10 mouse cellular contexts compared by ENCODE assay signal in the genomic region with DNA sequence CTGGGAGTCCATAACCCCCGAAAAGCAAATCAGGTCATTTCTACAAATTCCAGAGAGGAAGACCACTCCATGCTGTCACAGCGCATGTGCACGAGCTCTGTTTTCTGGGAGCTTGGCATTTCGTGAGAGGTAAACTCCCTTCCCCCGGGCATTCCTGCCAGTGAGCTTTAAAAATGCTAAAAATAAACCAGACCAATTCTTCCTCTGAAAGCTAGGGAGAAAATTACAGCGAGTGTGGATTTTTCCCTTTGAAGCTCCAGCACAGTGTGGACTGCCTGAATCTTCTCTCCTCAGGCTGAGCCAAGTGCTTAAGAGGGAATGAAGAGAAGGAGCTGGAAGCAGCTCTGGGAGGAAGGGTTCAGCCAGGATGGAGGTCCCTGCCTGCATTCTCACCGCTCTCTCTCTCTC.
A peak's percentile ranks its signal among the peaks of the same experiment; 100 is the strongest.
DNase-seq lines count a peak whose midpoint lies in the region; ATAC-seq lines count a peak whose summit lies in the region.
"Had no signal": no experiment of that assay in that cellular context is flagged by ENCODE, and none has a peak within 500 bp of the region (broad histone marks: within the 10 kb centered on the region; RNA-seq: fewer than 3 reads in every experiment).

No protein-coding gene starts in this region.

- 0 out of 2 replicates have a peak, but pooled peaks cover 3% of the 10 kb centered on the region for H3K36me3 ChIP-seq in hindbrain, embryonic 12.5 days
- H3K36me3 ChIP-seq in hindbrain, embryonic 11.5 days (ENCODE audit: control insufficient read depth, insufficient read depth, low read length): no peaks in the 10 kb centered on the region; the same call in 1 of the 2 replicates

- peaks cover 21% of the 10 kb centered on the region for H3K4me1 ChIP-seq in hindbrain, embryonic 12.5 days
- H3K4me1 ChIP-seq in hindbrain, embryonic 11.5 days (replicated peaks; ENCODE audit: control insufficient read depth, insufficient read depth, low read length): no peaks in the 10 kb centered on the region

- no peak overlapping the region for H3K4me3 ChIP-seq in hindbrain, embryonic 12.5 days
- H3K4me3 ChIP-seq in hindbrain, embryonic 11.5 days (ENCODE audit: low read depth, low read length): no peak overlapping the region
- H3K4me3 ChIP-seq: erythroblast, embryonic 14.5 days had no signal

- no peak for ATAC-seq in hindbrain, embryonic 12.5 days (ENCODE audit: low FRiP score)
- ATAC-seq in hindbrain, embryonic 11.5 days (ENCODE audit: low FRiP score): no peak

- H3K27ac ChIP-seq in hindbrain, embryonic 12.5 days: peak overlapping the region; percentile 36
- no peak overlapping the region for H3K27ac ChIP-seq in hindbrain, embryonic 11.5 days (ENCODE audit: low read depth, low read length)

- DNase-seq in hindbrain, embryonic 11.5 days (ENCODE audit: low spot score): no peak
- DNase-seq in cerebellum, adult 9-11 months: peak; percentile 74
- peak; percentile 38 for DNase-seq in kidney, postnatal 10 days
- peak; percentile 49 for DNase-seq in retina, postnatal 1 day
- no peak for DNase-seq in embryo, embryonic 11 days
- no peak for DNase-seq in c-Kit-positive CD71-positive TER-119-positive erythroid progenitor cells, embryonic 14.5 days (ENCODE audit: low spot score)
- no peak for DNase-seq in gastrocnemius, adult 8-10 months (ENCODE audit: low spot score in 2 of 2)
- DNase-seq: lung, embryonic 14.5 days had no signal

- H3K9ac ChIP-seq in hindbrain, embryonic 12.5 days: no peak overlapping the region
- H3K9ac ChIP-seq in hindbrain, embryonic 11.5 days (ENCODE audit: low read depth, low read length): no peak overlapping the region
- H3K9ac ChIP-seq: lung, embryonic 14.5 days had no signal

- no peak overlapping the region for H3K4me2 ChIP-seq in hindbrain, embryonic 12.5 days (replicated peaks)
- no peak overlapping the region for H3K4me2 ChIP-seq in hindbrain, embryonic 11.5 days (replicated peaks; ENCODE audit: low read depth, low read length)
- H3K4me2 ChIP-seq: lung, embryonic 14.5 days had no signal

- no peaks in the 10 kb centered on the region for H3K27me3 ChIP-seq in hindbrain, embryonic 12.5 days
- H3K27me3 ChIP-seq in hindbrain, embryonic 11.5 days (ENCODE audit: control insufficient read depth, insufficient read depth, low read length): no peaks in the 10 kb centered on the region

- 70% methylated on average over 7 of the region's 7 CpGs for whole genome bisulfite sequencing in hindbrain, embryonic 12.5 days
- 74% methylated on average over 7 of the region's 7 CpGs for WGBS in hindbrain, embryonic 11.5 days

- H3K9me3 ChIP-seq in hindbrain, embryonic 12.5 days (replicated peaks): no peaks in the 10 kb centered on the region
- H3K9me3 ChIP-seq in hindbrain, embryonic 11.5 days (ENCODE audit: control insufficient read depth, low read length): no peaks in the 10 kb centered on the region

Comparison
In these comparisons a context has a peak if more than half of its experiments do, and no peak if none do; other contexts are left out.
1. DNase-seq: peak in cerebellum, adult 9-11 months (single experiment), kidney, postnatal 10 days (single experiment) and retina, postnatal 1 day (single experiment); none in hindbrain, embryonic 11.5 days (single experiment), embryo, embryonic 11 days (single experiment), c-Kit-positive CD71-positive TER-119-positive erythroid progenitor cells, embryonic 14.5 days (single experiment) and gastrocnemius, adult 8-10 months (0 of 2).